Mouse (Mus musculus) forebrain, embryonic 10.5 days (tissue): ENCODE results near the gene Gm20489. TPM values are rescaled to one million over a fixed set of nuclear protein-coding genes. Genes with fewer than 3 reads are reported as not detected.
A peak's percentile ranks its signal among the peaks of the same experiment; 100 is the strongest.

Experiments used
- DNase-seq: peaks from one replicate; pipeline ENCODE4 v3.0.0-alpha.2; 2017; ENCODE audit warnings: low spot score; ENCODE audit errors: extremely low spot score
- H3K27ac ChIP-seq: fragments of 300-500 bp; sonication (generic); 2 replicates; pipeline ENCODE4 v1.5.1; 2016; ENCODE audit warnings: mild to moderate bottlenecking
- H3K27me3 ChIP-seq: fragments of 300-500 bp; sonication (generic); 2 replicates; pipeline ENCODE4 v1.6.1; 2016; ENCODE audit warnings: mild to moderate bottlenecking; ENCODE audit not compliant: poor library complexity, severe bottlenecking
- H3K36me3 ChIP-seq: fragments of 300-500 bp; sonication (generic); replicated peaks from 2 replicates; pipeline ENCODE4 v1.6.1; 2016; ENCODE audit warnings: mild to moderate bottlenecking, moderate library complexity
- H3K4me1 ChIP-seq: fragments of 300-500 bp; sonication (generic); 2 replicates; pipeline ENCODE4 v1.6.1; 2016
- H3K4me3 ChIP-seq: fragments of 300-500 bp; sonication (generic); 2 replicates; pipeline ENCODE4 v1.5.1; 2016; ENCODE audit warnings: mild to moderate bottlenecking, moderate library complexity
- H3K9me3 ChIP-seq: fragments of 300-500 bp; sonication (generic); 2 replicates; pipeline ENCODE4 v1.6.1; 2016; ENCODE audit warnings: mild to moderate bottlenecking, moderate library complexity
- WGBS: fragments of 180-500 bp; shearing (Covaris S2); methylation state at CpG from one replicate; pipeline ENCODE4 v1.1.7; 2016; 5-methylcytosine and 5-hydroxymethylcytosine counted together
- polyA plus RNA-seq: library from polyadenylated mRNA; unstranded; fragments of >200 nt; fragmentation: Nextera tagmentation; extraction: Ambion mirVana; gene quantifications from 2 replicates; pipeline ENCODE4 v1.2.1, GENCODE M21; 2016

Gene Gm20489
- polyA plus RNA-seq, 1 experiment from 2014 or later = not detected

- H3K9me3 ChIP-seq = 0 out of 2 replicates have a peak, but pooled peaks cover 4% of the 10 kb centered on the region
- peak; percentile 83 for DNase-seq
- peaks cover 47% of the 10 kb centered on the region for H3K27me3 ChIP-seq
- 16% methylated on average over 46 of the region's 47 CpGs for WGBS
- H3K4me1 ChIP-seq = peaks cover 16% of the 10 kb centered on the region
- H3K36me3 ChIP-seq = peaks cover 16% of the 10 kb centered on the region
- peak within 1 kb of the TSS; percentile 86 for H3K27ac ChIP-seq
- H3K4me3 ChIP-seq = peak within 1 kb of the TSS; percentile 63
Observed at GRCm38 (mm10) chrX:101253952-101254729, 14.7 kb downstream of the Gm20489 start, which contains the start of gene Foxo4. Foxo4 (plus strand) TSS chrX:101254528.

GRCm38 (mm10) chrX:101245011-101245410, 23.8 kb downstream of the Gm20489 start:
- DNase-seq = no peak
- Histone ChIP-seq H3K36me3 (no peaks in the 10 kb centered on the region), H3K27ac (no peak overlapping the region), H3K9me3 (no peaks in the 10 kb centered on the region), H3K4me1 (no peaks in the 10 kb centered on the region), H3K27me3 (peaks cover 32% of the 10 kb centered on the region), H3K4me3 (no peak overlapping the region)
- 25% methylated on average over 1 of the region's 1 CpGs for WGBS

GRCm38 (mm10) chrX:101222796-101223162, 46.0 kb downstream of the Gm20489 start:
- Histone ChIP-seq H3K27ac (peak overlapping the region; percentile 90), H3K9me3 (no peaks in the 10 kb centered on the region), H3K27me3 (peaks cover 72% of the 10 kb centered on the region), H3K36me3 (peaks cover 10% of the 10 kb centered on the region), H3K4me1 (peaks cover 6% of the 10 kb centered on the region), H3K4me3 (peak overlapping the region; percentile 67)
- DNase-seq = no peak
- WGBS = 38% methylated on average over 7 of the region's 7 CpGs

- peaks cover 74% of the 10 kb centered on the region for H3K27me3 ChIP-seq
- peaks cover 10% of the 10 kb centered on the region for H3K36me3 ChIP-seq
- peak within 1 kb of the TSS; percentile 67 for H3K4me3 ChIP-seq
- H3K4me1 ChIP-seq = peaks cover 6% of the 10 kb centered on the region
- no peaks in the 10 kb centered on the region for H3K9me3 ChIP-seq
- peak; percentile 79 for DNase-seq
- peak within 1 kb of the TSS; percentile 90 for H3K27ac ChIP-seq
- 17% methylated on average over 55 of the region's 55 CpGs for WGBS
Observed at GRCm38 (mm10) chrX:101221834-101222795, 46.7 kb downstream of the Gm20489 start, which contains the start of gene Snx12. Snx12 (minus strand) TSS chrX:101222563.

Other genes with a start within 250 kb of the Gm20489 start
- not detected in 2 replicates for gene Tex11, start 209.4 kb downstream of the Gm20489 start, polyA plus RNA-seq
- gene Slc7a3, start 183.0 kb downstream of the Gm20489 start, polyA plus RNA-seq = 0.99 and 1.4 TPM in 2 replicates
- gene Snx12, start 46.5 kb downstream of the Gm20489 start, polyA plus RNA-seq = 68.5 and 71.1 TPM in 2 replicates
- gene Foxo4, start 14.5 kb downstream of the Gm20489 start, polyA plus RNA-seq = 1.8 and 1.9 TPM in 2 replicates
- gene Gm614, start 5.0 kb downstream of the Gm20489 start, polyA plus RNA-seq = not detected in 2 replicates
- gene Il2rg, start 768 bp downstream of the Gm20489 start, polyA plus RNA-seq = 2.0 and 2.7 TPM in 2 replicates
- 33.8 and 38.6 TPM in 2 replicates for gene Med12, start 5.0 kb upstream of the Gm20489 start, polyA plus RNA-seq
- gene Nlgn3, start 30.1 kb upstream of the Gm20489 start, polyA plus RNA-seq = 9.6 and 11.1 TPM in 2 replicates
- not detected in 2 replicates for gene Gjb1, start 107.4 kb upstream of the Gm20489 start, polyA plus RNA-seq
- gene Zmym3, start 151.8 kb upstream of the Gm20489 start, polyA plus RNA-seq = 20.4 and 24.2 TPM in 2 replicates
- gene Nono, start 160.3 kb upstream of the Gm20489 start, polyA plus RNA-seq = 639 and 665 TPM in 2 replicates
- gene Itgb1bp2, start 180.1 kb upstream of the Gm20489 start, polyA plus RNA-seq = 2.0 and 2.1 TPM in 2 replicates